Mouse (Mus musculus) liver, adult 2 months (tissue): ENCODE results near the gene Trmt1l.

ENCODE experiments used
- CTCF ChIP-seq: fragments of 200-500 bp; IDR thresholded peaks from 2 replicates; pipeline ENCODE4 v1.5.1; 2011; ENCODE audit warnings: low read depth, low read length, control low read depth
- POLR2A ChIP-seq: fragments of 200-500 bp; IDR thresholded peaks from 2 replicates; pipeline ENCODE4 v1.6.1; 2011; ENCODE audit warnings: low read length, control low read depth; ENCODE audit not compliant: insufficient read depth; ENCODE audit errors: extremely low read depth

GRCm38 (mm10) chr1:151429316-151429715 is 974 bp downstream of the Trmt1l start:
- TF ChIP-seq CTCF (no peak), POLR2A (no peak)
